Mouse (Mus musculus): ENCODE results near the gene 4931428F04Rik.

DNA sequence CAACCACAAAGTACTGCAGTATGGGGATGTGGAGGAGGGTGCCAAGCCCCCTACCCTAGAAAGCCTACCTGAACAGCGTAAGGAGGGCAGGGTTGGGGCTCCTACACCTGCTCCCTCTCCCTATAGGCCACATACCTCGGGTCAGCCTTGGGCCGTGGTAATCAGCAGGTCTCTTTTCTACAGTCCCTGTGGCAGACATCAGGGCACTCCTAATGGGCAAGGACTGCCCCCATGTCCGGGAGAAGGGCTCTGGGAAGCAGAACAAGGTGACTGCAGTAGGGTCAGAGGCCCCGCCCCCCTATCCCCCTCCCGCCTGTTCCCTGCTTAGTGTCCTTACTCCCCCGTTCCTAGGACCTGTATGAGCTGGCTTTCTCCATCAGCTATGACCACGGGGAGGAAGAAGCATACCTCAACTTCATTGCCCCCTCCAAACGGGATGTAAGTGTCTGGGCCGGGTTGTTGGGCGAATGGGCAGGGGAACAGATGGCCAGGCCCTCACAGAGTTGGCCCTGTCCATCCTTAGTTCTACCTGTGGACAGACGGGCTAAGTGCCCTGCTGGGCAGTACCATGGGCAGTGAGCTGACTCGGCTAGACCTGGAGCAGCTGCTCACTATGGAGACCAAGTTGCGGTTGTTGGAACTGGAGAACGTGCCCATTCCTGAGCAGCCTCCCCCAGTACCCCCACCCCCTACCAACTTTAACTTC, 19.6 kb upstream of the 4931428F04Rik start:
- TF ChIP-seq CTCF (IDR thresholded peaks at IDR 0.05; ENCODE audit: borderline replicate concordance, extremely low read depth, insufficient read depth, insufficient read length): no peak
- TF ChIP-seq POLR2A (IDR thresholded peaks at IDR 0.05; ENCODE audit: borderline replicate concordance, extremely low read depth, insufficient read depth, insufficient read length, poor library complexity, severe bottlenecking): no peak
